Mouse (Mus musculus) spleen, postnatal 4 days (tissue): ENCODE results near the gene Cldn19.
"Not testable (repeated sequence)": the region's sequence is repeated elsewhere in the genome, so short reads cannot be mapped to it uniquely, and the experiment has no call there.

ENCODE experiments used
- DNase-seq, 2 experiments: peaks; one replicate each; pipeline ENCODE4 v3.0.0; 2022; ENCODE audit warnings: low spot score in 2 of 2

Gene Cldn19

DNA sequence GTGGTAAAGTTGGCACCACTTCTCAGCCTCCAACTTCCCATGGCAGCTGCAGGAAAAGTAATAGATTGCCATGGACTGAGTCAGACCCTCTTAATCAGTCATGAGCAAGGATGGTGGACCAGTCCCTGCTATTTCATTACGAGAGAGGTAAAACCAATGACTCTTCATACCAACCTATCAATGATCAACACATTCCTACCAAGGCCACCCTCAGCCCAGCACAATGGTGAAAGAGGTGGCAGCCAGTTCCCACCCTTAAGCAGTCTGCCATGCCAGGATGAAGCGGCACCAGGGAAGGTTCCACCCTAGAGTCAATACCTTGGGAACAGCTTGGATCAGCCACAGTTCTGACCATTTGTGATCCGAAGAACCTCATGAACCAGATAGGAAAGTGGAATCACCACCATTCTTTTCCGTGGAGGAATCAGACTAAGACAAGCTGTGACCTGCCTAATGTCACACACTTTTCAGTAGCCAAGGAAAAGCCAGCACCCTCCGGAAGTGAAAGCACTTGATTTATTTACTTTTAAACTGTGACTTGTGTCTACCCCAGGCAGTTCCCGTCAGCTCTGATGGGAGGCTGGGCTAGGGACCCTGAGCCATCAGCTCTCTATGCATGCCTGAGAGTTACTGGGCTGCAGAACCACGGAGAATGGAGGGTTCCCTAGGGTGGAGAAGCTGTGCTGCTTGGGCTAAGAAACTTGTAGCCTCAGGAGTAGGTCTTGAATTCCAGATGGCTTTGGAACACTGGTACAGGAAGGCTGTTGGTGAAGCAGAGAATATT is 3.0 kb upstream of the Cldn19 start:
- no peak for DNase-seq

DNA sequence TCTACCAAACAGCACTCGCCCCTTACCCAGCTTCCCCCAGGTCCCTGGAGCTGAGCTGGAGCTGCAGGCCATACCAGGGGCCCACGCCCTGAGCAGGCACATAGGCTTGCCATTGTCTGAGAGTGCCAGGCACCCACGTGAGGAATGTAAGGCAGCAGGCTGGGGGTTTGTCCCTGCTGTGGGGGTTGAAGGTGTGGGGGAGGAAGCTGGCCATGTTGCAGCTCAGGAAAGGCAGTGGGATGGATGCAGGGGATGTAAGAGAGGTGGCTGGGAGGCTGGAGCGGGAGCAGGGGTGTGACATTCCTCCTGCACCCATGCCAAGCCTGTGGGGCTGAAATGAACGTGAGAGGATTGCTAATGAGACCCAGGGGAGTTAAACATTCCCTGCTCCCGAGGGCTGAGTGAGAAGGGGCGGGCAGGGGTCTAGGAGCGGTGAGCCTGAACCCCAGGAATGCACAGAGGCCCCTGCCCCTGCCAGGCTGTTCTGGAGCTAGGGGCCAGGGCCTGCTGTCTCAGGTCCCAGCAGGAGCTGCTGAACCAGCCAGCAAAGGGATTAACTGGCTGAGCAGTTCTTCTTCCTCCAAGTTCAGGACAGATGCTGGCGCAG is 1.1 kb upstream of the Cldn19 start:
- no peak for DNase-seq

DNA sequence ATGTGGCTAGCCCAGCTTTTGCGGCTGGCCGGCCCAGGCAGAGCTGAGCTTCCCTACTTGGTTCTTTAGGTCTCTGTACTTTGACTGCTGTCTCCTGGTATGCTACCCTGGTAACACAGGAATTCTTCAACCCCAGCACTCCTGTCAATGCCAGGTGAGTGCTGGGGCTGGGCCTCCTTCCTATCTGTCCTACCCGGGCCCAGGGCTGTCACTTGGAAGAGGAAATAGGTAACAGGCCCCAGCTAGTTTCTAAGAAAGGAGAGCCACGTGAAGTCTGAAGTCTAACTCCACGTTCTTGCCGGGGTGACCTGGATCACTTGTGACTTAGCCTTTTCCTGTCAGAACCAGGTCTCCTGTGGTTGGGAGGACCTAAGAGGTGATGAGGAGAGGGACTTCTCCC is 1.9 kb downstream of the Cldn19 start:
- no peak for DNase-seq

DNA sequence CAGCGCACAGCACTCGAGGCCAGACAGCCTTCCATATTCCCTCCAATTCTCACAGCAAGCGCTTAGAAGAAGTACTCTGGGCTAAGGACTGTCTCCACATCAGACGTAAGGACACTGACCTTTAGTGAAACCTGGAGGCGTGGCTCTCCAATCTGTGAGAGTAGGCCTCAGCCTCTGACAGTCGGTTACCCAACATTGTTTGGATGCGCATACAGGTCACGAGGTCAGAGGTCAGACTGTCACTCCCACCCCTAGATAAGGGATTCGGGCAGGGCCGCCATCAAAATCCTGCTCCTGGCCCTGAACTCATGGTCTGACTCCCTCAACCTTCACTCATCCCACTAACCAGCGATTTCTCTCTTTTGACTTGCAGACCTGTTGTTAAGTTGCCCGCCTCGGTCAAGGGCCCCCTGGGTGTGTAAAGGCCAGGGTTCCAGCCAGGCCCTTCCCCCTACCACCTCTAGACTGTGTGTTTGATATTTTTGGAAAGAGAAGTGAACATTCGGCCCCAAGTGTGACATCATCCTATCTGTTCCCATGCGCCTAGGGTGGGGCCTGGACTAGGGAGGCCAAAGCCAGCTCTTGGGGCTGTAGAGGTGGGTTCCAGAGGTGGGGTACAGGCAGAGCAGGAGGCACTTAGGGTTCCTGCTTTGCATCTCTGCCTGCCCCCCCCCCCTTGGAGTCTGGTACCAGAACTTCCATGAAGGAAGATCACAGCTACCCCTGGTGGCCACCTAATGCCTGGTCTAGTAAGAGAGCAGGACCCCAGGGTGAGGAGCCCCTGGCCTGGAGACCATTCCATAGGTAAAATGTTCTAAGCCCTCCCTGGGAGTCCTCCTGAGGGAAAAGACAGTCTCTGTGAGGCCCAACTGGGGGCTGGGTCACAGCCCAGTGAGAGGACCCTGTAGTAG is 4.4 kb downstream of the Cldn19 start:
- DNase-seq, result no peak

DNA sequence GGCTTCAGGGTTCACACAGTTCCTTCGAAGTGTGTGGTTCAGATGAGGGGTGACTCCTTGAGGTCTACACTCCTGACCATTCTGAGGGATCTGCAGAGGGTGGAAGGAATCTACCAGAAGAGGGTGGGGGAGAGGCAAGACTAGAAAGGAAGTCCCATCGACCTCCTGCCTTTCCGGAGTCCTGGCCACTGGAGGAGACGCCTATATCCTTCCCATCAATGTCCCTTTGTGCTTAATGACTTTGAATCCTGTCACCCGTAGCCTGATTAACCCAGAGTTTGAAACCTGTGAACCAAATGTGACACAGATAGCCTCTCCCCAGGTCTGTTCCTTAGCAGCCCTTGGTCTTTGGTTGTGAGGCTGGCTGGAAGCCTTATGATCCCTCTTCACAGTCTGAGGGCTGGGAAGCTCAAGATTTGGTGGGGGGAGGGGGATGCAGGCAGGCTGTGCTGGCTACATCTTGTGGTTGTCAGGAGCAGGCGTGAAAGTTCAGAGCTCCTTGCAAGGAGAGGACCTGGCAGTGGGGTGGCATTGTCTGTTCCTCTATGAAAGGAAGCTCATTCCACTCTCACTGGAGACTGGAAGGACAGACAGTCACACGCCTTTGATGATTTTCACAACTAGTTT is 6.0 kb downstream of the Cldn19 start:
- no peak for DNase-seq

DNA sequence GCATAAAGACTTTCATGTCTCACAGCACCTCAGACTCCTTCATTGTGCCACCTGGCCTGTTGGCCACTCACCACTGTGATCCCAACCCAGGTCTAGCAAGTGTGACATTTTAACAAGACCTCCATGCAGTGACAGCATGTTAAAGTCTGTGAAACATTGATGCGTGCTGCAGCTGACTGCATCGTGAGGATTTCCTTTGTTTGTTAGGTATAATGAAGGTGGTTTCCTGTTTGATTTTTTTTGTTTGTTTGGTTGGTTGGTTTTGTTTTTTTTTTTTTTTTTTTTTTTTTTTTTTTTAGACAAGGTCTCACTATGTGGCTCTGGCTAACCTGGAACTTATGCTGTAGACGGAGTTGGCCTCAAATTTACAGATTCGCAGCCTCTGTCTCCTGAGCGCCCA is 7.3 kb downstream of the Cldn19 start:
- no peak for DNase-seq

DNA sequence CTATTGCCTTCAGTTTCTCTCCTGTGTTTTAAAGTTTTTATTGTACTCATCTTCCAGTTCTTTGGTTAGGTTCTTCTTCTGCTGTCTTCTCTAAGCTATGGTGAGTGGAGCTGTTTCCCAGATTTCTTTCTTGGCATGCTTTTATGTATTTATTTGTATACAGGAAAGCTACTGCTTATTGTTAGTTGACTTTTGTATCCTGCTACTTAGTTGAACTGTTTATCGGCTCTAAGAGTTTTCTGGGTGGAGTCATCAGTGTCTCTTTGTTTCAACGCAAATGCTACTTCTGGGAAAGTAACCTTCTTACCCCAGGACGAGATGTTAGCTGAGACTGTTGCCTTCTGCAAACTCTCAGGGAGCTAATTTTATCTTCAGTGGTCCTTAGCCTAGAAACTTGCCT is 8.2 kb downstream of the Cldn19 start:
- DNase-seq, result no peak

DNA sequence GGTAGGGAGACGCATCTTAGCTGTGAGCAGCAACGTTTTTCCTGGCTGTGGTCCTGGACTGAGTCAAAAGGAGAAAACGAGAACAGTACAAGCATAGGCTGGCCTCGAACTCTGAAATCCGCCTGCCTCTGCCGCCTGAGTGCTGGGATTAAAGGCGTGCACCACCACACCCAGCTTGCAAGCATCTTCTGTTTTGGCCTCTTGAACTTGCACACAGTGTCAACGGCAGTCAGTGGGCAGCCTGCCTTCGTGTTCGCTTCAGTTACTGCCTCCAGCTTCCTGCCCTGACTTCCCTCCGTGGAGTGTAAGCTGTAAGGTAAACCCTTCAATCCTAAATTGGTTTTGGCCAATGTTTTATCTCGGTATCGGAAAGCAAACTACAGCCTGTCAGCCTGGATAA is 11.4 kb downstream of the Cldn19 start:
- DNase-seq, result no peak

DNA sequence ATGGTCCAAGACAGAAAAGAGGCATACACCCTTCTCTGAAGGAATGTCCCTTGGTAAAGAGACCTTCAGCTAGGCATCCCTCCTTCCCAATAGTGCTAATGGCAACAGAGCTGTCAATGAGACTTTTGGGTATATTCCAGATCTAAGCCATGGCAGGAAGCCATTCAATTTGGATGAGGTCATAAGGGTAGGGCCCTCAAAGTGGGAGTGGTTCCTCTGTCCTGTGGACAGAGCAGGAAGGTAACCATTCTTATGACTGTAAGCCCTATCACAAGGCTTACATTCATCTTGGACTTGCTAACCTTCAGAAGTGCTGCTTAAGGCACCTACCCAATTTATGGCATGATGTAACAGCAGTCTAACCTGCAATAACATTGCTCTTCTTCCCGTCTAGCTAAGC is 19.4 kb downstream of the Cldn19 start:
- no peak for DNase-seq

DNA sequence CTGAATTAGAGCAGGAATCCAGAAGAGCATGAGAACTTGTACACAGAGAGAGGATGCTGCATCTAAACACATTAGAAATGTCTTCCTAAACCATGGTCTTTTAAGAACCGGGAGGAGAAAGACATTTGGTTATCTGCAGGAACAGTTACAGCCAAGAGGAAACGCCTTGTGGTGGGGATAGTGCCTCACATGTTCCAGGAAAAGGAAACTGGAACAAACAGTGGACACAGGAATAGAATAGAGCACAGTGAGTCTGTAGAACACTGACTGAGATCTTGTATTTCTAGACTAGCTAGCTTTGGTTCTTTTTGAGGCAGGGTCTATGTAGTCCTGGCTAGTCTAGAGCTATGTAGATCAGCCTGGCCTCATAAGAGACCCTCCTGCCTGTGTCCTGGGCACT is 20.0 kb downstream of the Cldn19 start:
- no peak for DNase-seq

DNA sequence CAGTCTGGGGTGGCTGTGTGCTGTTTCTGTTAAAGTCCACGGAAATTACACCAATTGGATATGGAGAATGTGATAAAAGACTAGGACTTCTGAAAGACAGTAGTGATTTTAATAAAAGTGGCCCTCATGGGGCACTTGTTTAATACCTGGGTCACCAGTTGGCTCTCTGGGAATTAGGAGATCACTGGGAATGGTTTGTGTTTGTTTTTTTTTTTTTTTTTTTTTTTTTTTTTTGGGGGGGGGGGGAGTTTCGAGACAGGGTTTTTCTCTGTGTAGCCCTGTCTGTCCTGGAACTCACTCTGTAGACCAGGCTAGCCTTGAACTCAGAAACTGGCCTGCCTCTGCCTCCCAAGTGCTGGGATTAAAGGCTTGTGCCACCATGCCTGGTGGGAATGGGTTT is 20.5 kb downstream of the Cldn19 start:
- no peak for DNase-seq

DNA sequence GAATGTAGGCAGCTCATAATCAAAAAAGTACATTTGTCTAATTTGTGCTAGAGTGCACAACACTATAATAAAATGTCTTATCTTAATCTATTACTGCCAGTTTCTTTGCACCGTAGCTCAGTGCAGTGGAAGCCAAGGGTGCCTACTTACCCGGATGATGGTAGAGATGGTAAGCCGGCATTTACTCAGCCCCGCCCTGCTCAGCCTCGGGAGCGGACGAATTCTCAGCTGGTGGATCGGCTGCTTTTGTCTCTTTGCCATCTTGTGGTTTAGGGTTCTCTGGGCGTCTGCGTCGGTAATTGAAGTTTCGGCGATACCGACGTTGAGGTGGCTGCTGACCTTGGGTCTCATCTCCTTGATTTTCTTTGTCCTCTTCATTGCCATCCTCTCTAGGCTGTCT is 23.6 kb downstream of the Cldn19 start:
- not testable (repeated sequence) for DNase-seq

DNA sequence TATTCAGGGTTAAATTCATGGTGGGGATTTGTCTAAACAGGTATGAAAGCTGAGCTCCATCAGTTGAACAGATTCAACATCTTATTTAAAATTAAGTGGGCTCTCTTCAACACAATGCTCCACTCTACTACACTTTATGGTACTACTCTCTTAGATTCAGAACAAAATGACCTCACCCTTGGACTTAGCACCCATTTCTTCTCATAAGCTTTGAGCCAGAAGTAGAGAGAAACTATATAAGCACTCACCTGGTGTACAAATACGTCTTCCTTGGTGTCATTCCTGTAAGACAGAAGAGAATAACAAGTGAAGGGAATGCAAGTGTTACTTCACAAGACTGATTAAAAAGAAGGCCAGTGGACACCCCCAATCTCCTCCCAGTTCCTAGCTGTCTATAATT is 29.6 kb downstream of the Cldn19 start:
- DNase-seq, result no peak

DNA sequence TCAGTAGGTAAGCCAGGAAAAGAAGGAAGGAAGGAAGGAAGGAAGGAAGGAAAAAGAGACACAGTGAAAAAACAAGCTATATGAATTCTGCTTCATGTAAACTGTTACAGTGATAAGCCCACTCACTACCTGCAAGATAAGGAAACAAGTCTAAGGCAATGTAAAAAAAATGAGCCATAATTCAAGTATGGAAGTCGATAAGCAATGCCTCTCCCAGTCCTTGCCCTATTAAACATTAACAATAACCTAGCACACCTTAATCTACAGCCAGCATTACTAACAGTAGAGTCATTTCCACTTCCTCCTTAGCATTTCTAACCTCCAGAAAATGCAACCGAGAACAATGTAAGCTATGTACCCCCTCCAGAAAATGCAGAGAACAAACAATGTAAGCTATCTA is 30.1 kb downstream of the Cldn19 start:
- no peak for DNase-seq

DNA sequence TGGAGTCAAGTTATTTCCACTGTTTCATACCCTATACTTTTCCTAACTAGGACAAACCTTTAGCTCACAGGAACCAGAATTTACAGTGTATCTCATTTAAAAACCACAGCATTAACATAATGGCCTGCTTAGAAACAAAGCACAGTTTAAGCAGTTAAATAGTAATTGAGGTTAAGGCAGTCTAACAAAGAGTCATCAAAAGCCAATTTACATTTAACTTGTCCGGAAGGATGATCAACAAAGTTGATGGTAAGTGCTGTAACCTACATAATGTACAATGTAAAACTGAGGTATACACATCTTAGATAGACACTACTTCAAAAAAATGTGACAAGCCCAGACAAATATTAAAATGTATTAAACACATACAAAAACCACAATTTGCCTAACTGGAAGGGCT is 36.7 kb downstream of the Cldn19 start:
- no peak for DNase-seq

DNA sequence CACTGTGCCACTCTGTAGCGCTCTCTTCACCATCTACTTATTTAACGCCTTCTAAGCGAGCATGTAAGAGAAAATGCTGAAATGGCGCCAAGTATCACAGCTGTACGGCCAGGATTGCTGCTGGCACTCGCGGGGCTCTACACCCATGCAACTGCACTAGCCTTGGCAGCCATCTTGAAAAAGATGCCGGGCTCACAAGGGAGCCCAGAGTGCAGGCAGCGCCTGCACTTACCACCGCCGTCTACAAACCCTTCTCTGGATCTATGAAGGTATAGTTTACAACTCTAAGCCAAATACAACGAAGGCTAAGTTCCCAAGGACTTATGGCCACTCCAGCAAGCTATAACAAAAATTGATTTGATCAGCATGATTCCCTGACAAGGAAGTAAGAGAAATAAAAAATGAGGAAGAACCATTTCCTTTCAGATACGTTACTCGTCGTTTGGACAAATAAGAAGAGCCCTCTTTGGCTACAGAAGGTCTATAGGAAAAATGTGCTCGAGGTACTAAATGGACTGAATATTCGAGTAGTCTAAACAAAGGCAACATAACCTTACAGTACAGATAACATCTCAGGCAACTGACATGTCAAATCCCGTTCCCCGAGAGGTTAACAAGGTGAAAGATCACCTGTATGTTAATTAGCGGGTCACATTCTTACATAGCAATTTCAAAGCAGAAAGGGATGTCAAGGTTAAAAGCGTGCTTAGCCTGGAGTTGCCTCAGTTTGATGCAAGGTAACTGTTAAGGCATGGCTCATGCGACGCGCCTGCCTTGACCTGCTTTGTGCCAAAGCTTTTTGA is 37.8 kb downstream of the Cldn19 start:
- DNase-seq, result peak; percentile 56 to 72

DNA sequence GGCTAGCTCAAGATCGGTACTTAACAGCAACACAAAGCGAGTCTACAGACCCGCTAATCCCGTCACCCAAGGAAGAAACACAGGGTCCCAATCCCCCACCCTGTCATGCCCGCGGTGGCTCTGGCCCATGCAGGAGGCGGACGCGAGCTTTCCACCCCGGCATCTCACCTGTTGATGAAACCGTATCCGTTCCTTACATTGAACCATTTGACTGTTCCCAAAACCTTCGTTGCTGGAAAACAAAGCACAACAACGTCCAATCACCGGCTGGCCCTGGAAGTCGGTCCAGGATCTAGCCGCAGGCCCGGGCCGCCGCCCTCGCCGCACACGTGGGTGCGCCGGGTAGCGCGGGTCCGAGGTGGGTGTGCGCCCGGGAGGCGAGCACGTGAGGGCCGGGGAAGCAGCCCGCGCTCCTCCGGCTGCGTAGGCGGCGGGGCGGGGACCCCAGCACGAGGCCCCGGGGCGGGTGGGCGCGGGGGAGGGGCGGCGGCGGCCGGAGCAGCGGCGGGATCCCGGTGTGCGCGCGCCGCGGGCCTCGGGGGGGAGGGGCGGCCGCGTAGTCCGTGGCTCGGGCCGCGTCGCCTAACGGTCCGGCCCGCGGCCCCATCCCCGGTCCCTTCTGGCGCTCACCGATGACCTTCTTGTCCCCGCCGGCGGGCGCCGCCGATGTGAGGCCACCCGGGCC is 38.5 kb downstream of the Cldn19 start:
- DNase-seq, result peak; percentile 39 to 75

DNA sequence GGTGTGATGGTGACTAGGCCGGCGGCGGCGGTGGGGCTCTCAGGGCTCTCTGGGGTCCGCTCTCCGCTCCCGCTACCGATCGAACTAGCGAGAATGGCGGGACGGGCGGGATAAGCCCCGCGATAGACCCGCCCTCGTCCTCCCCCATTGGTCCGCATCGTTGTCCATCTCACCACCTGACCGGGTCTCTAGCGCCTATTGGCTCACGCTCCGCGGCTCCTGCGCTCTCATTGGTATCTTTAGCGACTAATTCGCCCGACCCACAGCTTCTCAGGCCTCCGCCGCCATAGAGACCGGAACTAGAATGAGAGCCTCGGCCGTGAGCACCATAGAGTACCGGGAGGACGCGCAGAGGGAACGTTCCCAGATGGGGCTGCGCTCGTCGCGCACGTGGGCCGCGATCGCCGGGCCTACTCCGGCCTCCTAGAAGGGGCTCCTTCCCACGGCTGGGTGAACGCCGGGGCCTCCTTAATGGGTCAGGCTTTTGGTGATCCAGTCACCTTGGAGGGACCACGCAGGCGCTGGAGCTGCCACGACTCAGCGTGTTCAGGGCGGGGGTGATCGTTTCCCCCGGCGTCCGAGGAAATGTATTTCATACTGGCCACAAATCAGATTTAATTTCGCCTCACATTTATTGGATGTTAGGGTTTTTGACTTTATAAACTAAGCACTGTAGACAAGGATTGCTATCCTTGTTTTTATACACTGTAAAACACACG is 39.4 kb downstream of the Cldn19 start, which contains the start of gene Ybx1:
Gene Ybx1 (minus strand): TSS at position 190 of the 719 bp plus-strand sequence.
- peak; percentile 100 for DNase-seq

DNA sequence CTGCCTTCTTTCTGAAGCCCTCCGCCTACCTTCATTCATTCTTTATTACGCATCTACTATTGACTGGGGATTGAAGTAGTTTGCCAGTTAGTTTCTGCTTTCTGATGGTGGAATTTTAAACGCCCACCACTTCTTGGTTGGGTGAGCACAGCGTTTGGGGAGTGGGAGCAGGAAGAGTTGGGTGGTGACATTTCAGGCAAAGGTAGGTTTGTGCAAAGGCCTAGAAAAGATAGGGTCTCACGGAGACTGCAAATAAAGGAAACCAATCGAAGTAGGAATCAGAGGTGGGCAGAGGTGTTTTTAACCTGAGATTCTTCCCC is 39.9 kb downstream of the Cldn19 start:
- no peak for DNase-seq

DNA sequence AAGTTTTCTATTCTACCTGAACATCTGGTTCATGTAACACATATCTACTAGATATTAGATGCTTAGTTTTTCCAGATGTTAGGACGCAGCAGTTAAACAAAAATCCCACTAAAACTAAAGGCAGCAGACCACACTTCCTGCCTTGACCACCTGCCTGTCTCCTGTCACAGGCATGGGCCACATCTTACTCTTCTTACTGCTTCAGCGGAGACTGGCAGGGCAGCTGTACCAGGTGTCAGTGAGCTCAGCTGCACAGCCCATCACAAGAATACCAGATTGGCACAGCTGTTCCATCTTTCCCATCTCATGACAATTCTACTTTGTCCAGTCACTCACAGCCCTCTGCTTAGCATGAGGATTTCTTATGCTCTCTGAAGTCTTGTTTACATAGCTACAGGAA is 42.1 kb downstream of the Cldn19 start:
- no peak for DNase-seq
